Mouse (Mus musculus): Measurements from ENCODE around the gene Ankrd9. TPM values are rescaled to one million over a fixed set of nuclear protein-coding genes. Genes with fewer than 3 reads are reported as not detected.

Gene Ankrd9
- polyA plus RNA-seq, 1 experiment from 2014 or later: 11.2 TPM

DNA sequence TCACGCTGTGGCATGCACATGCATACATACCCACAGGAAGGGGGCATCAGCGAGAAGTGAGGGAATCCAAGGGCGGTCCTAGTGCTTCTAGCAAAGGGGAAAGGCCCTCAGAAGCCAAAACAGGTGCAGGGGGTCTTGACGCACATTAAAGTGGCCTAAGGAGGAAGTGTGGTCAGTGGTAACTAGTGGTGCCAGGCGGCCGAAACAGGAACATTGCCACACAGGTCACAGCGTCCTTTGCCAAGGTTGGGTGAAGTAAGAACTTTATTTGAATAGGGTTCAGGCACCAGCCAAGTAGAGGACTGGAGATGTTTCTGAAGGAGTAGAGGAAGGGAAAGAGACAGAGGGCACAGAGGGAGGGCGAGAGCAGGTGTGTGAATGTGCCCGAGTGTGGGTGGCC, 6.3 kb upstream of the Ankrd9 start:
- H3K9ac ChIP-seq: no peak overlapping the region
- 87% methylated on average over 9 of the region's 9 CpGs for WGBS
- H3K4me1 ChIP-seq: no peaks in the 10 kb centered on the region
- no peaks in the 10 kb centered on the region for H3K36me3 ChIP-seq
- no peaks in the 10 kb centered on the region for H3K9me3 ChIP-seq (replicated peaks)
- no peak overlapping the region for H3K27ac ChIP-seq
- no peak overlapping the region for H3K4me2 ChIP-seq (replicated peaks)
- no peak overlapping the region for H3K4me3 ChIP-seq
- peaks cover 3% of the 10 kb centered on the region for H3K27me3 ChIP-seq
- no peak for ATAC-seq (ENCODE audit: low FRiP score)

DNA sequence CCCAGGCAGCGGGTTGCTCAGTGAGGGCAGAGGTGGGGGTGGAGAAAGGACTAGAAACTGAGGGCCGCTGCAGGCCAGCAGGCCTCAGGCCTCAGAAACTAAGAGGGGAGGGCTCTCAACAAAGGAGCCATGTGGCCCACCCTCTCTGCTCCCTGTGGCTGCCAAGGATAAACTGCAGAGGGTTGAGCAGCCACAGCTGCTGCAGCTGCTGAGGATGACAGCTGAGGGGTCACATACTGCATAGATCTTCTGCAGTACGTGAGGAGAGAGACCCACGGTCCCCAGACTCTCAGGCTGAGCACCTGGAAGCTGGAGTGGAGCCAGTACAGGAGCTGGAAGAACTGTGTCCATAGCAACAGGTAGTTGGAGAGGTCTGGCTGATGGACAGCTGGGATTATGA, 5.8 kb upstream of the Ankrd9 start:
- no peak for ATAC-seq (ENCODE audit: low FRiP score)
- Histone ChIP-seq H3K27ac (no peak overlapping the region), H3K9me3 (replicated peaks) (no peaks in the 10 kb centered on the region), H3K27me3 (peaks cover 9% of the 10 kb centered on the region), H3K9ac (no peak overlapping the region), H3K4me3 (no peak overlapping the region), H3K4me2 (replicated peaks) (no peak overlapping the region), H3K36me3 (no peaks in the 10 kb centered on the region), H3K4me1 (no peaks in the 10 kb centered on the region; the same call in 1 of the 2 replicates)
- 75% methylated on average over 4 of the region's 4 CpGs for WGBS

DNA sequence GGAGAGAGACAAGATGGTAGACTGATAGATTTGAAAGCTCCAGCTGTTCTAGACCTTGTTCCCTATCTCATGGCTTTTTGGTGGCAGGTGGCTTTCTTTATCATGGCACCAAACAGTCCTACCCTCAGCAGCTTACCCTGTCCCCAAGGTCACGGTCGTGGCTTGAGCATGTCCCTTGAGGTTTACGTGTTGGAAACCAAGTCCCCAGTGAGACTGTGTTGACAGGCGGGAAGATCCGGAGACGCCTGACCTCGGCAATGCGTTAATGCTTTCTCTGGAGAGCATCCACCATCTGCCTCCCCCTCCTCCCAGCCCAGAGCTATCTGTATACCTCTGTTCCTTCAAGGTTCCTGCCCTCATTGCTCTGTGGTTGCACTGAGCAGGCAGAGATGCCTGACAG, 4.9 kb upstream of the Ankrd9 start:
- no peak overlapping the region for H3K27ac ChIP-seq

DNA sequence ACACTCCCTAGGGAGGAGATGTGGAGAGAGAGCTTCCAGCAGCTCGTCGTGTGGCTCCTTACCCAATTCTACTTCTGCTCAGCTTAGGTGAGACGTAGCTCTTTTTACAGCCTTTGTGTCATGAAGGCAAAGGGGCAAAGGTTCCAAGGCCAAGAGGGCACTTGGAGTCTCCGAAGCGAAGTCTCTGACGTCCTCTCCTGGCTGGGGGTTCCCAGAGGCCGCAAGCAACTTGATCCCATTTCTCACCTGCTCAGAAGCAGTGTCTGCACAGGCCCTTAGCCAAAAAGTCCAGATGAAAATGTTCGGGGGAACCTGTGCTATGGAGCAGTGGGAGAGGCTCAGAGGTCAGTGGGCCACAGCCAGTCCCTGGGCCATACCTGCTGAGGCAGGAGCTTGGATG, 4.2 kb upstream of the Ankrd9 start:
- no peak for ATAC-seq (ENCODE audit: low FRiP score)
- 74% methylated on average over 8 of the region's 8 CpGs for whole genome bisulfite sequencing
- no peak overlapping the region for H3K9ac ChIP-seq
- no peak overlapping the region for H3K4me2 ChIP-seq (replicated peaks)
- peaks cover 10% of the 10 kb centered on the region for H3K27me3 ChIP-seq
- H3K4me1 ChIP-seq: peaks cover 6% of the 10 kb centered on the region
- no peak overlapping the region for H3K4me3 ChIP-seq
- no peaks in the 10 kb centered on the region for H3K36me3 ChIP-seq
- no peak overlapping the region for H3K27ac ChIP-seq
- no peaks in the 10 kb centered on the region for H3K9me3 ChIP-seq (replicated peaks)

More for the DNA sequence above, 4.9 kb upstream of the Ankrd9 start:
- no peak overlapping the region for H3K4me3 ChIP-seq
- WGBS: 83% methylated on average over 8 of the region's 8 CpGs
- no peaks in the 10 kb centered on the region for H3K36me3 ChIP-seq
- H3K4me1 ChIP-seq: peaks cover 3% of the 10 kb centered on the region
- no peak overlapping the region for H3K9ac ChIP-seq
- ATAC-seq (ENCODE audit: low FRiP score): no peak
- H3K9me3 ChIP-seq (replicated peaks): no peaks in the 10 kb centered on the region
- no peak overlapping the region for H3K4me2 ChIP-seq (replicated peaks)
- H3K27me3 ChIP-seq: peaks cover 10% of the 10 kb centered on the region

DNA sequence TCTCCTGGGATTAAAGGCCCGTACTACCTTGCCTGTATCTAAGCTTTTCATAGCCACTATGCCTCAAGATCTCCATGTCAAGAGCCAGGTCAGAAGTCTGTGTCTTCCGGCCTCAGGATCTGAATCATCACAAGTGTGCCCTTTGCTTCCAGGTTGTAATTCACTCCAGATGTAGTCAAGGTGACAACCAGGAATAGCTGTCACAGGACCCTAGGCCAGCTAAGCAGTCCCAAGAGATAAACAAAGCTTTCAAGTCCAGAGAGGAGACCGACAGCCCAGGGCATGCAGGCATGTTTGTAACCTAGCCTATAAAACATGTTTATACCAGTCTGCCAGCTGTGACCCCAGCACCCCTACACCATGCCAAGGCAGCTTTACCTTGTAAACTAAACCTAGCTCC, 2.9 kb upstream of the Ankrd9 start:
- H3K4me2 ChIP-seq (replicated peaks): no peak overlapping the region
- peaks cover 5% of the 10 kb centered on the region for H3K36me3 ChIP-seq
- H3K27me3 ChIP-seq: peaks cover 10% of the 10 kb centered on the region
- no peak overlapping the region for H3K9ac ChIP-seq
- H3K4me3 ChIP-seq: no peak overlapping the region
- WGBS: 77% methylated on average over 3 of the region's 3 CpGs
- no peak for ATAC-seq (ENCODE audit: low FRiP score)
- H3K4me1 ChIP-seq: peaks cover 10% of the 10 kb centered on the region
- no peaks in the 10 kb centered on the region for H3K9me3 ChIP-seq (replicated peaks)
- H3K27ac ChIP-seq: no peak overlapping the region

DNA sequence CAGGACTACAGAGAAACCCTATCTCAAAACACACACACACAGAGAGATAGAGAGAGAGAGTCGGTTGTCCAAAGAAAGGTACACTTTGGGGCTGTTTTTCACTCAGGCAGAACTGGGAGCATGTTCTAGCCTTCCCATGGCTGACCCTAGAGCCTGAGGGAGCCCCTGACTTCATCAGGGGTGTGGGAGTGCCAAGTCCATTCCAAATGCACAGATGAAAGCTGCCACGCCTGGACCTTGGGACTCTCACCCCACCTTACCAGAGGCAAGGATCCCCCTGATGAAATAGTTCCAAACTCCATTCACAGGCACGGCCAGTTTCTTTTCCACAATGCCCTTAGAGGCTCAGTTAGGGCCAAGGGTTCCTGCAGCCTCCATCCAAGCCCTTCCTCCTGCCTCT, 968 bp upstream of the Ankrd9 start:
- H3K27me3 ChIP-seq: peaks cover 10% of the 10 kb centered on the region
- H3K9ac ChIP-seq: no peak overlapping the region
- no peak overlapping the region for H3K27ac ChIP-seq
- no peak overlapping the region for H3K4me2 ChIP-seq (replicated peaks)
- no peak overlapping the region for H3K4me3 ChIP-seq
- H3K36me3 ChIP-seq: peaks cover 11% of the 10 kb centered on the region
- WGBS: 91% methylated on average over 3 of the region's 3 CpGs
- ATAC-seq (ENCODE audit: low FRiP score): no peak
- peaks cover 10% of the 10 kb centered on the region for H3K4me1 ChIP-seq
- H3K9me3 ChIP-seq (replicated peaks): no peaks in the 10 kb centered on the region

DNA sequence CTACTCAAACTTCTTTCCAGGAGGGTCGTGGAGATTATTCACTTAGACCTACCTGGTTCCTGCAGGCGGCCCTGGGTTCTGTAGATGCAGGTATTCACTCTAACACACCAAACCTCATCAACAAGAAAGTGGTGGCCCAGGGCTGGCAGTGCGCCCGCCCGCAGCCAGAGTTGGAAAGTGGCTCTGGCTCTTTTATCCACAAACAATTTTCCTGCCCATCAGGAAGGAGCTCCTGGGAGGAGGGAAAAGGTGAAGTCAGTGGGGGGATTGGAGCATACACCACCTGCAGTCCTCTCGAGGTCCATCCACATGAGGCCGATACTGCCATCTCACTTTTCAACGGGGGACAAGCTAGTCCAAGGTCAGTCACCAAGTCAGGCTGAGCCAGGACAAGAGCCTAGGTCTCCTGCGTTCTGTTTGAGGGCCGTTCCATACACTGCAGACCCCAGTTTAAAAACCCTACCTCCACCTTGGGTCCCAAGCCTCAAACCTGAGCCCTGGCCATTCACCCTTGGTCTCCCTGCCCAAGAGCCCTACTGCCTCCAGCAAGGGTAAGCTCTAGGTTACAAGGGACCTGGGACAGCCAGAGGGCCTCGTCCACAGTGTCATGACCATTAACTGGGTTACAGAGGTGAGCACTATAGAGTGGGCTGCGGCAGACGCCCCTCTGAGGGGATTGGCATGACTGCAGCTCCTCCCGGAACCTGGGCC, 789 bp downstream of the Ankrd9 start:
- Histone ChIP-seq H3K4me1 (peaks cover 10% of the 10 kb centered on the region), H3K9ac (peak overlapping the region; percentile 82), H3K27ac (no peak overlapping the region), H3K27me3 (peaks cover 10% of the 10 kb centered on the region), H3K9me3 (replicated peaks) (no peaks in the 10 kb centered on the region), H3K4me2 (replicated peaks) (peak overlapping the region; percentile 88), H3K4me3 (peak overlapping the region; percentile 88), H3K36me3 (peaks cover 26% of the 10 kb centered on the region)
- 46% methylated on average over 14 of the region's 14 CpGs for WGBS
- ATAC-seq (ENCODE audit: low FRiP score): no peak; the same call in 1 of the 2 replicates

DNA sequence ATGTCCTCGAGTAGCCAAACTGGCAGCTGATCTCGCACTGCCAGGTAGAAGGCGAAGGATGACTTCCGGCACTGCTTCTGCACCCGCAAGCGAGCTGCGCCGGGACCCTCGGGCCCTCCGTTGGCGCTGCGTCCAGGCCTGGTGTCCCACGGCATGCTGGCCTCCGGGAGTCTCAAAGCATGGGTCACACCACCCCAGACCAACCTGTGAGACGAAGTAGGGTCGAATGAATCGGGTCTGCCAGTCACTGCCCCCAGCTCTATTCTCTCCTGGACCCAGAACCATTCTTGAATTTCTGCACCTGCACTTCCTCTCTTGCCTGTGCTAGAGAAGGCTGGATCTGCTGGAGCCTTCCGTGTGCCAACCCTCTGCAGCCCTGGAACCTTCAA, 1.5 kb downstream of the Ankrd9 start:
- Histone ChIP-seq H3K27me3 (peaks cover 10% of the 10 kb centered on the region), H3K4me1 (peaks cover 10% of the 10 kb centered on the region), H3K27ac (no peak overlapping the region), H3K9ac (no peak overlapping the region), H3K4me3 (no peak overlapping the region), H3K4me2 (replicated peaks) (no peak overlapping the region), H3K36me3 (peaks cover 26% of the 10 kb centered on the region), H3K9me3 (replicated peaks) (no peaks in the 10 kb centered on the region)
- ATAC-seq (ENCODE audit: low FRiP score): no peak
- WGBS: 97% methylated on average over 18 of the region's 18 CpGs

DNA sequence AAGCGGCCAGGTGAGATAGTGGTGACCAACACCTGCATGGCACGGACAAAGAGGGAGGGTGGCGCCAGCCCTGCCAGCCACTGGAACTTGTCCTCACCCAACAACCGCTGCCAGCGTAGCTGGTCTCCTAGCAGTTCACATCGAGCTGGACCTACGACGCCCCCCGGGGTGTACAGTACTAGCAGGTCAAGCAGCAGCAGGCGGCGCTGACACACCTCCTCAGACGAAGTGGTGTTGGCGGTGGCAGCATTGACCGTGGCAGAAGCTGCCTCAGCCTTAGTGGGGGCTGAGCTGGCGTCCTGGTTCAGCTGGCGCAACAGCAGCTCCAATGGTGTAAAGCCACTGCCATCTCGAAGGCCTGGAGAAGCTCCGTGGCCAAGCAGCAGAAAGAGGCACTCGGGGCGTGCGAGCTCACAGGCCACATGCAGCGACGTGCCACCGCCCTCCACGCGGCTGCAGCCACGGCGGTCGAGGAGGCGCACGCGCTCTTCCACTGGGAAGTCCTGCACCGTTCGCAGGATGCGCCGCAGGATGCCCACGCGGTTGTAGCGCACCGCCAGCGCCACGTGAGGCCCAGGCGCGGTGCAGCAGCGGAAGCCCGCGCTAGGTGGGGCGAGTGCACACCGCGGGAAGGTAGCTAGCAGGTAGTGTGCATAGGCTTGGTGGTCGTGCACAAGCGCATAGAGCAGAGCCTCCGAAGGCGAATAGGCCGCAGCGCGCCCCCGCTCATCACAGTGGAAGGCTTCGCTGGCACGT, 2.1 kb downstream of the Ankrd9 start:
- H3K9me3 ChIP-seq (replicated peaks): no peaks in the 10 kb centered on the region
- no peak overlapping the region for H3K27ac ChIP-seq
- H3K27me3 ChIP-seq: peaks cover 10% of the 10 kb centered on the region
- H3K9ac ChIP-seq: no peak overlapping the region
- no peak overlapping the region for H3K4me3 ChIP-seq
- H3K4me1 ChIP-seq: peaks cover 10% of the 10 kb centered on the region
- no peak for ATAC-seq (ENCODE audit: low FRiP score)
- H3K4me2 ChIP-seq (replicated peaks): no peak overlapping the region
- 91% methylated on average over 60 of the region's 60 CpGs for WGBS
- H3K36me3 ChIP-seq: peaks cover 26% of the 10 kb centered on the region

DNA sequence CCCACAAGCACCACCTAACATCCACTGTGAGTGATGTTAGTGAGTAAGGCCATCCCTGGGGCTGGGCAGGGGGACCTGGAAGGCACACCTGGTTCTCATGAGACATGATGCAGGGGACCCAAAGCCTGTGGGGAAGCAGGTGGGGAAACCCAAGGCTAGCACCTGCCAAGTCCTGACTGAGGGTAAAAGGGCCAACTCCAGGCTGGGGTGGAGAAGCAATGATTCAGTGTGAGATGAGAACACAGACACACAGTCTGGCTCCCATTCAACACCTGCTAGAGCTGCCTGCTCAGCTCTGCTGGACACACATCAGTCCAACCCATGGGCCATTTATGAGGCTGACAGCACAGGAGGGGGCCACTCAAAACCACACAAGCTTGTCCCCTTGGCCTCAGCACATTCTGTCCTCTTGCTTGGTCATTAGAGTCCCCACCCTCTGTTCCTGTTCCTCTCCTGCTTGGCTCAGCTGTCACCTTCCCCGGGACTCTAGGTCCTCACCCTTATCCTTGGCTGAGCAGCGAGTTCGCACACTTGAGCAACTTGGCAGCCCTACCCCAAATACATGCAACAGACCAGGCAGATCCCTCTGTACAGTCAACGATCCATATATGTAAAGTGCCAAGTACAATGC, 2.9 kb downstream of the Ankrd9 start:
- Histone ChIP-seq H3K4me1 (peaks cover 10% of the 10 kb centered on the region), H3K4me3 (no peak overlapping the region), H3K27ac (no peak overlapping the region), H3K9ac (no peak overlapping the region), H3K9me3 (replicated peaks) (no peaks in the 10 kb centered on the region), H3K36me3 (peaks cover 26% of the 10 kb centered on the region), H3K4me2 (replicated peaks) (no peak overlapping the region), H3K27me3 (peaks cover 10% of the 10 kb centered on the region)
- no peak for ATAC-seq (ENCODE audit: low FRiP score)
- 93% methylated on average over 4 of the region's 4 CpGs for WGBS

DNA sequence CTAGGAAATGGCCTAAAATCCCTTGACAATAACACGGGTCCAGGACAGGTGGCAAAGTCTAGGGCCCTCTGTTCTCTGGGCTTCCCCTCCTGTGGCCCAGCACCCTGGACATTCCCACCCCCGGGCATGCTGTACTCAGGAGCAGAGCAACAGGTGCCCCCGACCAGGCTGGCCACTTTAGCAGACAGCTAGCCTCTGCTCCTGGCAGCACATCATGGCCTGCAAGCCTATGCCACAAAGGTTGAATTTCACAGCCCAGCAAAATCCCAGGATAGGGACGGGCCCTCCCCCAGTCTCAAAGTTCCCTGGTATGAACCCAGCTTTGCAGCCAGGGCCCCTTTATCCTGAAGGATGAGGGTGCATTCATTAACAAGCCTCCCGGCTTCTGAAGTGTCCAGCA, 3.5 kb downstream of the Ankrd9 start:
- no peak for ATAC-seq (ENCODE audit: low FRiP score)
- peaks cover 28% of the 10 kb centered on the region for H3K36me3 ChIP-seq

DNA sequence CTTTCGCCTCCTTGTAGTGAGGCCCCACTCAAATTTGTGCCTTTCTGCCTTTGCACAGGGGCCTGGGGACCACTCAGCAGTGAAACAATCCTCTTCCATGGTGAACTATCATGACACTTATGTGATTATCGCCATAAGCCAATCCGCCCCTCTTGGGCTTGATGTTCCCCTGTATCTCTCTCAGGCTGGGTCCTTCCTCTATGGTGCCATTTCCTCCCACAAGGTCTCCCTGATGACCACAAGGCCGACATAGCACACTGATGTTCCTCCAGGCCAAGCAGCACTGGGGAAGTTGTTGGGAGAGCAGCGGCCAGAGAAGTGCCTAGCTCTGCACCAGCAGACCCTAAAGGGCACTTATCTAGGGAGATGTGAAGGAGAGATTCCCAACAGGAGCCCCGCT, 4.1 kb downstream of the Ankrd9 start:
- no peak overlapping the region for H3K27ac ChIP-seq
- 0 out of 2 replicates have a peak, but pooled peaks cover 2% of the 10 kb centered on the region for H3K27me3 ChIP-seq
- H3K4me3 ChIP-seq: no peak overlapping the region
- no peak for ATAC-seq (ENCODE audit: low FRiP score)
- 93% methylated on average over 6 of the region's 6 CpGs for WGBS
- no peak overlapping the region for H3K4me2 ChIP-seq (replicated peaks)
- H3K9me3 ChIP-seq (replicated peaks): no peaks in the 10 kb centered on the region
- H3K4me1 ChIP-seq: peaks cover 10% of the 10 kb centered on the region
- H3K9ac ChIP-seq: no peak overlapping the region
- peaks cover 34% of the 10 kb centered on the region for H3K36me3 ChIP-seq

More for the DNA sequence above, 3.5 kb downstream of the Ankrd9 start:
- Histone ChIP-seq H3K27ac (no peak overlapping the region), H3K9me3 (replicated peaks) (no peaks in the 10 kb centered on the region), H3K4me2 (replicated peaks) (no peak overlapping the region), H3K9ac (no peak overlapping the region), H3K4me3 (no peak overlapping the region), H3K27me3 (peaks cover 9% of the 10 kb centered on the region), H3K4me1 (peaks cover 10% of the 10 kb centered on the region)
- WGBS: 90% methylated on average over 5 of the region's 5 CpGs
